Mouse (Mus musculus) lung, postnatal 4 days (tissue): Measurements from ENCODE around the gene Cubn.

Source experiments
- DNase-seq, 2 experiments: peaks; one replicate each; pipeline ENCODE4 v3.0.0; 2021

Cubn gene

GRCm38 (mm10) chr2:13480744-13481143, 10.9 kb downstream of the Cubn start:
- DNase-seq = no peak

DNA sequence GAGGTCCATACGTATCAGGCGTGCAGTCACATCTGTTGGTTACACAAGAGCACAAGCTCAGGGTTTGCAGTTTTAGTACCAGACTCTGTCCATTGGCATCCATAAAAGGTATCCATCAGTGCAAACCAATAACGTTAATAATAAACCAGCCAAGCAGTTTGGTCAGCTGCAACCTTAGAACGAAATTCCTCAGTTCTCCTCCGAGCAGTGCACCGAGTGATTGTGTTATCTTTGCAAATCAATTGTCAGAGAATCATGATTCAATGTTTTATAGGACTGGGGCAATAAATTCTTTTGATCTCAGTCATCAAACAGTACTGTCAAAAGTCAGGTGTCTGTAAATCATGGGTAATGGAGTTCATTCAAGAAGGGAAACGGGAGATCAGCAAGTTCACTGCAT, 12.4 kb downstream of the Cubn start:
- DNase-seq = no peak

DNA sequence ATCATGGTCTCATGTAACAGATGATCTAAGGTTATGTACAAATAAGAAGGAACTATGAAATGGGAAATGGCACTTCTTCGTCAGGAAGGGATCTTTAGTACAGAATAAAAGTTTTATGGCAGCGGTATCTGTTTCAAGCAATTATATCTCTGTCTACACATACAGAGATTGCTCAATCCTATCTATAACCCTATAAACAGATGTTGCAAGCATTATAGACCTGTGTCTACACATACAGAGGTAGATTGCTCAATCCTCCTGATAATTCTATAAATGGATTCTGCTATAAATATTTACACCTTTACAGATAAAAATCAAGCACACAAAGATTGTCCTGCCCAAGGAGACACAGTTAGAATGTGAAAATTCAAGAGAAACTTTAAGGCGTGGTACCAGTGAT, 21.5 kb downstream of the Cubn start:
- no peak for DNase-seq

DNA sequence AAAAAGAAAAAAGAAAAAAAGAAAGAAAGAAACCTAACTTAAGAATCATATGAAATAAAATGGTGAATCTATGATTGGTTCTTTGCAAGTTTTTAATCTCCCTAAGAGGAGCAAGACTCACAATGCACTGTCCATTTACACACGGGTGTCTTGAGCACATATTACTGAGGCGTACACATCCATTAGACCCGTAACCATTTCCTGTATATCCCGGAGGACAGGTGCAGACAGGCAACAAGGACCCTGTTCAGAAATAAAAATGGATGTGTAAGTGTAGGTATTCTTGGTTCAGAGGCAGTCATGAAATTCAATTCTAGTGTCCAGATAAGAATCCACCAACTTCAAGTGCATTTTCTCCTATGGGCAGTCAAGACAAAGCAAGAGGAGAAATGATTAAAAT, 22.0 kb downstream of the Cubn start:
- no peak for DNase-seq

DNA sequence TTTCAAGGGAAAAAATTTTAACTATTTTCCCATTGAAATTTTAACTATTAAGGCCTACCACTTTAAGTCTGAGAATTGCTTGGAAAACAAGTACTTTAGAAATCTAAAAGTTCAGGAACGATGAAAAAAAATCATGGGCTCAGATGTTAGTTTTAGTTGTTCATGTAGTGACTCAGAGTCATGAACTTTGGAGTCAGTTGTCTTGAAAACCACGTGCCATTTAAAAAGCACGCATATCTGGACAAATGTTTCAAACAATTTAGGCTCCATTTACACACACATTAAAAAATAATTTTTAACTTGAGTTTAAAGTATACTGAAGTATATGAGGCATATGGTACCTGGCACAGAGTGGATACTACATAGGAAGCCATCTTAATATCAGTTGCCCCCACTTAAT, 24.9 kb downstream of the Cubn start:
- DNase-seq = no peak

DNA sequence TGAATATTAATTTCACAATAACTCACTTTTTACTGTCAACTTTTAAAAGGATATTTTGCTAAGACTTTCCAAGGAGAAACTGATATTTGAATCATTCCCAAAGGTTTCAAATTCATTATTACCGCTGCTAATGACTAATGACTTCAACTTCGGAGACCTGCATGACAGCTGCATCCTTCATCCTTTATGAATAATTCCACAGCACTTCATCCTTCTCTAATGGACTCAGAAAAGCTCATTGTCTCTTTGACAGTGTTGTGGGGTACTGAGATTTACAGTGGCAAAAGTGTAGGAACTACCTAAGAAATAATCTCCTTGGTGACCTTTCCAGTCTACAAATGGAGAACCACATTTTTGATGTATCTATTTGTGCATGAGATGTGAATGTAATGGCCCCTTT, 33.5 kb downstream of the Cubn start:
- no peak for DNase-seq

- no peak for DNase-seq
These were observed 34.8 kb downstream of the Cubn start for GRCm38 (mm10) chr2:13456821-13457220.

- DNase-seq = no peak
These were observed 39.8 kb downstream of the Cubn start for GRCm38 (mm10) chr2:13451495-13452491.

- DNase-seq = no peak
These were observed 40.7 kb downstream of the Cubn start for GRCm38 (mm10) chr2:13450895-13451294.

GRCm38 (mm10) chr2:13450470-13450869, 41.1 kb downstream of the Cubn start:
- no peak for DNase-seq

GRCm38 (mm10) chr2:13445156-13445555, 46.5 kb downstream of the Cubn start:
- no peak for DNase-seq

DNA sequence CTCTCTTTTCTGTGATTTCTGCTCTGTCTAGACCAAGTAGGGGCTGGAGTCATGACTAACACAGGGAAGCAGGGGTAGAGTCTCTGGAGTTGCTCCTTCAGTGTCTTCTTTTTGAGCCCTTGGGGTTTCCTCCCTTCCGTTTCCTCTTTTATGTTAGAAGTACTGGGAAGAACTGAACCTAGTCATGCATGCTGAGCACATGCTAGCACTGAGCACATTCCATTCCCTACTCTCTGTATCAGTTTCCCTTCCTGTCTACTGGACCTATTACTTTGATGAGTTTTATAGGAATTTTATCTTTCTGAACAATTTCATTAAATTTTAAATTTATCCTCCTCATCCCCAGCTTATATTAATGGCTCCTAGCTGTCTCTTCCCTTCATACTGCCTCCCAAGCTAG, 52.6 kb downstream of the Cubn start:
- DNase-seq = no peak

DNA sequence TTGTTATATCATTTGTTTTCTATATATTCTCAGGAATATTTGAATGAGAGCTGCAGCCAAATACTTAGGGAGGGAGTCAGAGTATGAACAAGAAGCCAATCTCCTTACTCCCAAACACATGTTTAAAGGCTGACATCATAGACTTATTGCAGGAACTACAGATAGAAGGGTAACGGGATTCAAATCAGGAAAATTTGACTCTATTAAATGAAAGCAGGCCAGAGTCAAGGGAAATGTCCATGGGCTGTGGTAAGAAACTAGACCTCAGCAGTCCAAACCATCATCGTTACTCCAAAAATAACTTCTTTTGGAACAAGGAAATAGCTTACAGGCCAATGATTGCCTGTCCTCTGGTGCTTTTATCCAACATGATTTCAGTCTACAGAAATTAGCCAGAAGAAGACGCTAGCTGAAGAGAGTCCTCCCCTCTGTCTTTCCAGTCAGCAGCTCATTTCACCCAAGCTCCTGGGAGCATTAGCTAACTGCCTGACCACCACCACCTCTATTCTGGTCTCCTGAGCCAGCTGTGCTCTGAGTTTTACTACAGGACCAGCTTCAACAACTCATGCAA, 53.3 kb downstream of the Cubn start:
- DNase-seq = no peak

DNA sequence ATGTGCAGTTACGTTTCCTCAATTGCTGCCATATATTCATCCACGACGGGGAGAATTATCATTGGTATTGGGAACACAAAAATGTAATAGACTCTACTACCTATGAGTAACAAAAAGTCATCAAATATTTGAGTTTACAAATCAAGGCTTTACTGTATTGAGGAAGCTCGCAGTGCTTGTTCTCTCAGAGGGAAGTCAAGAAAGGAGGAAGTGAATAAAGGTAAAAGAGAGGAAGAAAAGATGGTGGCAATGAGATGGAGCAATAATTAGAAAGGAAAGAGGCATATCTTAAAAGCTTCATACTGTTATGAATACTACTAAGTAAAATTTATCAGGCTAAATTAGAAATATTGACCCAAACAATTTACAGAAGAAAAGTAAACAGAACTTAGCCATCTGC, 59.6 kb downstream of the Cubn start:
- DNase-seq = no peak

- DNase-seq = peak; percentile 46 to 78
These were observed 69.4 kb downstream of the Cubn start for GRCm38 (mm10) chr2:13421974-13422760.

- DNase-seq = no peak
These were observed 74.7 kb downstream of the Cubn start for GRCm38 (mm10) chr2:13416765-13417524.

DNA sequence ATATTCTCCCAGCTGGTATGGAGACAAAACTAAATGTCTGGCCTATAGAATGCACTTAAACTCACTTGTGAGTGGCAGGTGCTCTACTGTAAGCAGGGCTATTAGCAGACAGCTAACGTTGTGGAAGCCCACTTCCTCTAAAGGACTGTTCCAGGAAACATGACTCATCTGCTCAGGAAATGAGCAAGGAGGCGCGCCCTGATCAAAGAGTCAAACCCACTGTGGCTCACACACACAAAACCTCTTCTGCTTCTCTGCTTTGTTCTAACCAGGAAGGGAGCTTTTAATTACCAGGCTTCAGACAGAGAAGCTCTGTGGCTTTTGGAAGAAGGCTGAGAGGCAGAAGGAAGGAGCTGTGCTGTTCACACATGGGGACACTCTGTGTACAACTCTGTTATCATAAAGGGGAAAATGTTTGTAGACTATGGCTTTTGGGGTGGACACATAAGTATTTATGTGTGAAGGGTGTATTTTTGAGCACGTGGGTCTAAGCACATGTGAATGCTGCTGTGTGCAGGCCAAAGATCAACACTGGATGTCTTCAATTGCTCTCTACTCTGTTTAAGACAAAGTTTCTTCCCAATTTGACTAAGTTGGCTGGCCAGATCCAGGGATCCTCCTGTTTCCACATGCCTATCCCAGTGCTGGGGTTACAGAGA, 78.0 kb downstream of the Cubn start:
- peak; percentile 80 to 87 for DNase-seq

- DNase-seq = peak; percentile 29 to 40
These were observed 81.0 kb downstream of the Cubn start for GRCm38 (mm10) chr2:13410660-13411059.

- DNase-seq = peak in 1 of 2 experiments; percentile 30
These were observed 81.7 kb downstream of the Cubn start for GRCm38 (mm10) chr2:13409767-13410519.

DNA sequence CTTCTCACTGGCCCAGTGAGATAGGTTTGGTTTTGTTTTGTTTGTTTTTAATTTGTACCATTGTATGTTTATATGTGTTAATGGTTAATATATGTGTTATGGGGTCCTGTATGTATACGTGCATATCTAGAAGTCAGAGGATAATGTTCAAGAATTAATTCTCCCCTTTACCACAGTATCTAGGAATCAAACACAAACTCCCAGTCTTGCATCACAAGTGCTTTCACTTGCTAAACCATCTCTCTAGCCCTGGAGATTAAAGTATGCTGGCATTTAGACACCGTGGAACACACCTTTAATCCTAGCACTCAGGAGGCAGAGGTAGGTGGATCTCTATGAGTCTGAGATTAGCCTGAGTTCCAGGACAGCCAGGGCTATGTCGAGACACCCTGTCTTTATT, 83.3 kb downstream of the Cubn start:
- DNase-seq = no peak

DNA sequence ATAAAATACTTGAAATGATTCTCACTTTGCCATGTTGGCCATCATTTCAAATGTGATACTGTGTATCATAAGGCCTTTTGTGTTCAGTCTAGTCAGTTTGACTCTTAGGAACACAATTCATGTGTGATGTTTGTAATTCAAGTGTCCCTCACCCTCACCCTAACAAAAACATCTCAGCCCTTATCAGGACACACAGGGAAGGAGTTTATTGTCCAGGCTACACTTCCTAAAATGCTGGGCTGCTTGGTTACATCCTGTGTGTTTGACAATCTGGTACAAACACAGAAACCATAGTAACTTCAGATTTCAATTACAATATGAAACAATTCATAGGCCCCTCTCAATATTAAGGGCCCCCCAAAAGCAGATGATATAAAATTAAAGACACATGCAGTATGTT, 83.9 kb downstream of the Cubn start:
- DNase-seq = no peak
